Mouse (Mus musculus) midbrain, embryonic 14.5 days (tissue): ENCODE measurements at regions not wholly inside any gene's neighbourhood (a gene's known extent, or its start where the extent isn't known, plus 50 kb on each side); places are given as distances from the start of the nearest gene placed in this dataset.

Experiments
- ATAC-seq: fragments of 200-750 bp; cut with Nextera tagmentation; 2 replicates; pipeline ENCODE4 v1.8.0; 2017; ENCODE audit warnings: moderate number of reproducible peaks, moderate library complexity; ENCODE audit not compliant: low FRiP score, low TSS enrichment
- DNase-seq: peaks from one replicate; pipeline ENCODE4 v3.0.0-alpha.2; 2015
- H3K27ac ChIP-seq: fragments of 300-500 bp; sonication (generic); replicated peaks from 2 replicates; pipeline ENCODE4 v1.5.1; 2014; ENCODE audit warnings: mild to moderate bottlenecking, low read depth, low read length, moderate library complexity
- H3K27me3 ChIP-seq: fragments of 300-500 bp; sonication (generic); 2 replicates; pipeline ENCODE4 v1.6.1; 2014; ENCODE audit warnings: low read length, control low read depth, mixed read lengths; ENCODE audit not compliant: control insufficient read depth, insufficient read depth
- H3K36me3 ChIP-seq: fragments of 300-500 bp; sonication (generic); 2 replicates; pipeline ENCODE4 v1.6.1; 2014; ENCODE audit warnings: low read length, control low read depth; ENCODE audit not compliant: control insufficient read depth, insufficient read depth
- H3K4me1 ChIP-seq: fragments of 300-500 bp; sonication (generic); 2 replicates; pipeline ENCODE4 v1.6.1; 2014; ENCODE audit warnings: mild to moderate bottlenecking, antibody characterized with exemption, low read length, control low read depth; ENCODE audit not compliant: control insufficient read depth, insufficient read depth
- H3K4me2 ChIP-seq: fragments of 300-500 bp; sonication (generic); 2 replicates; pipeline ENCODE4 v1.6.1; 2014; ENCODE audit warnings: mild to moderate bottlenecking, low read length, moderate library complexity
- H3K4me3 ChIP-seq: fragments of 300-500 bp; sonication (generic); replicated peaks from 2 replicates; pipeline ENCODE4 v1.5.1; 2014; ENCODE audit warnings: low read depth, low read length
- H3K9ac ChIP-seq: fragments of 300-500 bp; sonication (generic); replicated peaks from 2 replicates; pipeline ENCODE4 v1.6.1; 2014; ENCODE audit warnings: mild to moderate bottlenecking, low read length, moderate library complexity
- H3K9me3 ChIP-seq: fragments of 300-500 bp; sonication (generic); 2 replicates; pipeline ENCODE4 v1.6.1; 2016; ENCODE audit warnings: low read length, control low read depth, mixed read lengths; ENCODE audit not compliant: control insufficient read depth
- WGBS: fragments of 180-500 bp; shearing (Covaris S2); extraction: QIAGEN DNeasy Blood & Tissue Kit; methylation state at CpG from one replicate; pipeline ENCODE4 v1.1.7; 2014; 5-methylcytosine and 5-hydroxymethylcytosine counted together

DNA sequence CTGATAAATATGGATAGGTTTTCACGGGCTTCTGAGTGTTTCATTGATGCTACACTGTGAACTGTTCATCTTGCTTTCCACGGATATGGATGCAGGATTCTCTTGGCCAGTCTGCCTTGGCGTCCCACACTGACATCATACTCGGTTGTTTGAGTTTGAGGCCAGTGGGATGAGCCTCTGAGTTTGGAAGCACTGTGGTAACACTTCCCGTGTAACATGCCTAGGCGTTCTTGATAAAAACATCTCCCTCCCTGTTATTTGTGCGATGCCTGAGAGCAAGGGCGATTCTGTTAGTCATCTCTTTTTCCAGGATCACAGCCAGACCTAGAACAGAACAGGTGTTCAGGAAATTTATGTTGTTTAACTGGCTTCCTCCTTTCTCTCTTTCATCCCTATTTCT lies 482.5 kb upstream of the Id2 start:
- no peaks in the 10 kb centered on the region for H3K4me1 ChIP-seq
- no peak overlapping the region for H3K9ac ChIP-seq
- WGBS = 93% methylated on average over 8 of the region's 8 CpGs
- no peak overlapping the region for H3K4me2 ChIP-seq
- no peak overlapping the region for H3K4me3 ChIP-seq
- no peaks in the 10 kb centered on the region for H3K36me3 ChIP-seq
- no peaks in the 10 kb centered on the region for H3K27me3 ChIP-seq
- no peak for DNase-seq
- ATAC-seq = no peak
- no peaks in the 10 kb centered on the region for H3K9me3 ChIP-seq
- no peak overlapping the region for H3K27ac ChIP-seq

- 91% methylated on average over 2 of the region's 2 CpGs for WGBS
- no peaks in the 10 kb centered on the region for H3K4me1 ChIP-seq
These were observed 468.2 kb upstream of the Id2 start for GRCm38 (mm10) chr12:25565131-25565530.

DNA sequence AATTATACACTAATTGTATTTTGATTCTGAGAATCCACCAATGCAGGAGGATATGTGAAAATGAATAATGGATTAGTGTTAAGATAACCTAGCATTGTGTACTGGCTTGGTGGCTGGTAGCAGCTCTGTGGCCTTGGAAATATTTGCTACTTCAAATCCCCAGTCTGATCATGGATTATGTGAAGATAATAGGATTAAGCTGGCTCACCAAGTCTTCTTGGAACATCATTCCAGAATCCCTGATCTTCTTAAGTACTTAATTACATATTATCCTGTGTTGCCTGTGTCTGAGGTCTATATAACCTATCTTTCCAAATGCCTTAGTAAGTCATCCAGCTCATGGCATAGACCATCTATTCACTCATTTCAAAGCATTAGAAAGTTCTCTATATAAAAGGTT lies 462.7 kb upstream of the Id2 start:
- Histone ChIP-seq H3K27me3 (no peaks in the 10 kb centered on the region), H3K4me1 (no peaks in the 10 kb centered on the region), H3K9me3 (no peaks in the 10 kb centered on the region), H3K4me3 (no peak overlapping the region), H3K36me3 (no peaks in the 10 kb centered on the region), H3K27ac (no peak overlapping the region), H3K9ac (no peak overlapping the region), H3K4me2 (no peak overlapping the region)
- ATAC-seq (no peak), DNase-seq (peak; percentile 5)

More at GRCm38 (mm10) chr12:25565131-25565530, 468.2 kb upstream of the Id2 start:
- Histone ChIP-seq H3K36me3 (no peaks in the 10 kb centered on the region), H3K9me3 (no peaks in the 10 kb centered on the region), H3K4me3 (no peak overlapping the region), H3K27ac (no peak overlapping the region), H3K27me3 (no peaks in the 10 kb centered on the region), H3K4me2 (no peak overlapping the region), H3K9ac (no peak overlapping the region)
- ATAC-seq = no peak
- no peak for DNase-seq

- ATAC-seq = no peak
- DNase-seq = no peak
- H3K4me1 ChIP-seq = no peaks in the 10 kb centered on the region
- H3K27ac ChIP-seq = no peak overlapping the region
- H3K36me3 ChIP-seq = no peaks in the 10 kb centered on the region
- H3K4me2 ChIP-seq = no peak overlapping the region
- no peak overlapping the region for H3K9ac ChIP-seq
- no peaks in the 10 kb centered on the region for H3K27me3 ChIP-seq
- no peak overlapping the region for H3K4me3 ChIP-seq
- 82% methylated on average over 1 of the region's 1 CpGs for WGBS
- H3K9me3 ChIP-seq = no peaks in the 10 kb centered on the region
These were observed 456.7 kb upstream of the Id2 start for GRCm38 (mm10) chr12:25553656-25554055.

DNA sequence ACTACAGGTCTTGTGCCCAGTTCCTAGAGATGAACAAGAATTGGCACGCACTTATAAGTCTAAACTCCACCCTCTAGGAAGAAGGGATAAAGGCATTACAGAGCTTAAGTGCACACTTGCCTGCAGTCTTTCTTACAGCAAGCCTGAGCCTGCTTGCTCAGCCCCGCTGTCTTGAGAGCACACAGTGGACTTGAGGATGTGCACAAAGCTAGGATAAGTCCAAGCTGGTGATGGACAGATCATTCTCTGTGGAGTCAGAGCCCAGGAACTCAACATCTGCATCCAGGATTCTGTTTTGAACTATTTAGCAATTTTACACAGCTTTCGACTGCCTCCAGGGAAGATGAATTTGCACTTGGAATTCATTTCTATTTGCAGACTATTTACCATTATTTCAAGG lies 452.8 kb upstream of the Id2 start:
- no peak for ATAC-seq
- Histone ChIP-seq H3K27me3 (no peaks in the 10 kb centered on the region), H3K4me2 (no peak overlapping the region), H3K4me3 (no peak overlapping the region), H3K27ac (no peak overlapping the region), H3K4me1 (no peaks in the 10 kb centered on the region), H3K9me3 (no peaks in the 10 kb centered on the region), H3K36me3 (no peaks in the 10 kb centered on the region), H3K9ac (no peak overlapping the region)
- no peak for DNase-seq
- 88% methylated on average over 3 of the region's 3 CpGs for WGBS

DNA sequence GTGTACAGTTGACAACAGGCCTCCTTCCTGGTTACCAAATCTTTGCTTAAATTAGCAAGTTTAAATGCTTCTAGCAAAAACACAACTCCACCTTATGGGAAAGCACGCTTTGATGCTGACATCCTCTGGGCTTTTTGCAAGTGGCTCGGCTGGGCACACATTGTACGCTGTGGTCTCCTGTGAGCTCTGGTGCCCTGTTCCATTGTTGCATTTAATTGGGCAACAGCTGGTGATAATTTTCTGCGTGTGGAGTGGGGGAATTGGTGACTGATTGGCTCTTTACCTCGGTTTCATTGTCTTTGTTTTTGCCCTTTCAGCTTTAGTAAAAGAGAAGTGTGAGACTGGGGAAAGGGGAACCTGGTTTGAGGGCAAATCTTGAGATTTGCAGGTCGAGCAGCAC lies 447.3 kb upstream of the Id2 start:
- no peak overlapping the region for H3K9ac ChIP-seq
- peak; percentile 32 for DNase-seq
- no peaks in the 10 kb centered on the region for H3K9me3 ChIP-seq
- no peak for ATAC-seq
- WGBS = 48% methylated on average over 6 of the region's 6 CpGs
- H3K36me3 ChIP-seq = no peaks in the 10 kb centered on the region
- no peak overlapping the region for H3K4me3 ChIP-seq
- H3K27ac ChIP-seq = no peak overlapping the region
- no peaks in the 10 kb centered on the region for H3K4me1 ChIP-seq
- no peak overlapping the region for H3K4me2 ChIP-seq
- no peaks in the 10 kb centered on the region for H3K27me3 ChIP-seq

GRCm38 (mm10) chr12:25534620-25534950 lies 437.6 kb upstream of the Id2 start:
- Histone ChIP-seq H3K9ac (no peak overlapping the region), H3K4me2 (no peak overlapping the region), H3K4me3 (no peak overlapping the region), H3K36me3 (no peaks in the 10 kb centered on the region), H3K4me1 (no peaks in the 10 kb centered on the region), H3K27me3 (no peaks in the 10 kb centered on the region), H3K9me3 (no peaks in the 10 kb centered on the region), H3K27ac (no peak overlapping the region)
- ATAC-seq (no peak), DNase-seq (no peak)
- WGBS = 89% methylated on average over 5 of the region's 5 CpGs

DNA sequence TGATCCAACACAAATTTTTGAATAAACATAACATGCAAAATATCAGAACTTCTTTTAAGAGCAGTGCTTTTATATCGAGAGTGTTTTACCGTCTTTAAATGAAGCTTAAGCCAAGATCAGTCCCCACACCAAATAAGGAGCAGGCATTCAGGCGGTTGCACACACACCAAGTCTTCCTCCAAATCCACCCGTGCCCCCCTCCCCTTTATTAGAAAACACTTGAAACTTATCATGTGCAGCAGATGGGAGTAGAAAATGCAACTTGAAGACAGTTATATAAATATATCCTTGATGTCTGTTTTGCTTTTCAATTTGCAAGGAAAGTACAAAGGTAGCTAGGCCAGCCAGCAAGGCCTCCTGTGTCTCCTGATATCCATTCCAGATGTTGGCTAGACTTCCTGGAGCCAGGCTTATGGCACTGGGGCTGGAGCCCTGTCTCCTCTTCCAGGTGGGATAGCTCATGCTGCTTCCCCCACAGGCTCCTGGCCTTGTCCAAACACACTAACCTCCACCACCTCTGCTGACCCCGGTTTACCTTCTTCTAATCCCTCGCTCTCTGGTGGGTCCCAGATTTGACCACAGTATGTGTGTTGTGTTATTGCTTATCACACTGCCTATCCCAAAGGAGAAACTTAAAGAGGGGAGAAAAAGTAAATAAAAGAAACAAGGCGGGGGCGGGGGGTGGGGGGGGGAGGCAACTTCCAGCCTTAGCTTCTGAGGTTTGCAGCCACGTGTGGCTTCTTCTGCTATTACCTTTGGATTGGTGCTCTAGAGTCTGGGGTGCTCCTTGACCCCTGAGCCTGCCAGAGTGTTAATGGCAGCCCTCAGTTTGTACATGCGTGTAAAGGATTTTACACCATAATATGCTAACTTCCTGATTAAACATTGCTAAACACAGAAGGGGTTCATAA lies 437.0 kb upstream of the Id2 start:
- H3K36me3 ChIP-seq = no peaks in the 10 kb centered on the region
- no peaks in the 10 kb centered on the region for H3K9me3 ChIP-seq
- no peaks in the 10 kb centered on the region for H3K27me3 ChIP-seq
- WGBS = 89% methylated on average over 10 of the region's 10 CpGs
- H3K9ac ChIP-seq = no peak overlapping the region
- H3K4me1 ChIP-seq = no peaks in the 10 kb centered on the region
- H3K4me3 ChIP-seq = no peak overlapping the region
- no peak for DNase-seq
- H3K27ac ChIP-seq = no peak overlapping the region
- ATAC-seq = no peak
- no peak overlapping the region for H3K4me2 ChIP-seq

GRCm38 (mm10) chr12:25530483-25530882 lies 433.5 kb upstream of the Id2 start:
- H3K4me2 ChIP-seq = no peak overlapping the region

More at GRCm38 (mm10) chr12:25530483-25530882, 433.5 kb upstream of the Id2 start:
- Histone ChIP-seq H3K4me3 (no peak overlapping the region), H3K36me3 (no peaks in the 10 kb centered on the region), H3K9ac (no peak overlapping the region), H3K27ac (no peak overlapping the region), H3K9me3 (no peaks in the 10 kb centered on the region), H3K27me3 (no peaks in the 10 kb centered on the region), H3K4me1 (no peaks in the 10 kb centered on the region)
- no peak for ATAC-seq
- DNase-seq = no peak
- 89% methylated on average over 3 of the region's 3 CpGs for WGBS
